Mouse (Mus musculus): ENCODE measurements around the gene Gkn2.

Gkn2 gene

GRCm38 (mm10) chr6:87373057-87373456 lies at the start of gene Gkn2:
Gene Gkn2, plus strand, starts transcription at chr6:87373357.
- DNase-seq (ENCODE audit: low read depth): no peak

- DNase-seq (ENCODE audit: low read depth): peak; percentile 43
These were observed 49.8 kb upstream of the Gkn2 start for GRCm38 (mm10) chr6:87323381-87323780.

- no peak for DNase-seq (ENCODE audit: low read depth)
These were observed 46.2 kb upstream of the Gkn2 start for GRCm38 (mm10) chr6:87326932-87327331.

- DNase-seq (ENCODE audit: low read depth): no peak
These were observed 44.6 kb upstream of the Gkn2 start for GRCm38 (mm10) chr6:87328265-87329173.

GRCm38 (mm10) chr6:87332380-87332779 lies 40.8 kb upstream of the Gkn2 start:
- DNase-seq (ENCODE audit: low read depth): no peak

- DNase-seq (ENCODE audit: low read depth): peak; percentile 3
These were observed 38.6 kb upstream of the Gkn2 start for GRCm38 (mm10) chr6:87334361-87335090.

- peak; percentile 51 for DNase-seq (ENCODE audit: low read depth)
These were observed 37.8 kb upstream of the Gkn2 start, which contains the start of gene Antxr1 for GRCm38 (mm10) chr6:87335091-87335934. Gene Antxr1, minus strand, starts transcription at chr6:87335821.

- DNase-seq (ENCODE audit: low read depth): no peak
These were observed 37.2 kb upstream of the Gkn2 start for GRCm38 (mm10) chr6:87335935-87336295.

GRCm38 (mm10) chr6:87350829-87351228 lies 22.3 kb upstream of the Gkn2 start, which contains the start of gene Gkn1:
Gene Gkn1, minus strand, starts transcription at chr6:87350942.
- DNase-seq (ENCODE audit: low read depth): no peak

- DNase-seq (ENCODE audit: low read depth): no peak
These were observed 18.7 kb upstream of the Gkn2 start for GRCm38 (mm10) chr6:87354441-87354840.

- DNase-seq (ENCODE audit: low read depth): no peak
These were observed 3.9 kb upstream of the Gkn2 start for GRCm38 (mm10) chr6:87369223-87369622.

GRCm38 (mm10) chr6:87383926-87384691 lies 11.0 kb downstream of the Gkn2 start:
- peak; percentile 16 for DNase-seq (ENCODE audit: low read depth)

GRCm38 (mm10) chr6:87384761-87385160 lies 11.6 kb downstream of the Gkn2 start:
- DNase-seq (ENCODE audit: low read depth): no peak

GRCm38 (mm10) chr6:87386203-87386602 lies 13.0 kb downstream of the Gkn2 start:
- DNase-seq (ENCODE audit: low read depth): peak; percentile 77

GRCm38 (mm10) chr6:87386681-87387080 lies 13.5 kb downstream of the Gkn2 start:
- DNase-seq (ENCODE audit: low read depth): no peak

- DNase-seq (ENCODE audit: low read depth): no peak
These were observed 15.7 kb downstream of the Gkn2 start, which contains the start of gene Gkn3 for GRCm38 (mm10) chr6:87388877-87389276. Gene Gkn3, minus strand, starts transcription at chr6:87388935.

GRCm38 (mm10) chr6:87389455-87389989 lies 16.4 kb downstream of the Gkn2 start:
- no peak for DNase-seq (ENCODE audit: low read depth)

GRCm38 (mm10) chr6:87393466-87394205 lies 20.5 kb downstream of the Gkn2 start:
- no peak for DNase-seq (ENCODE audit: low read depth)

GRCm38 (mm10) chr6:87394783-87395182 lies 21.6 kb downstream of the Gkn2 start:
- no peak for DNase-seq (ENCODE audit: low read depth)

- peak; percentile 88 for DNase-seq (ENCODE audit: low read depth)
These were observed 26.0 kb downstream of the Gkn2 start for GRCm38 (mm10) chr6:87399137-87399536.

Measured in induced T-regulatory cell, adult 2 months (primary cell).